Mouse (Mus musculus) mouse embryonic stem cell (cell line): ENCODE measurements around the gene Crip1.
"Not testable (repeated sequence)": the region's sequence is repeated elsewhere in the genome, so short reads cannot be mapped to it uniquely, and the experiment has no call there.

Experiments used
- in situ Hi-C, 2 experiments: fragments of 300-500 bp; cut with MboI; formaldehyde crosslinking; loops; 1 replicate in 1 of 2; 3 replicates in 1 of 2; pipeline ENCODE4 v1.14.3; 2019 to 2020; ENCODE audit warnings: low sequenced_read_pairs in 2 of 2, low pct_unique_long_range_greater_than_20kb in 1 of 2, mixed read lengths in 1 of 2; ENCODE audit not compliant: unreplicated experiment in 1 of 2

The Crip1 gene

GRCm38 (mm10) chr12:113156540-113156929 is 10.4 kb downstream of the Crip1 start:
- in situ Hi-C loops, result no loop called here

- in situ Hi-C loops, result no loop called here
Observed at GRCm38 (mm10) chr12:113157002-113157401, 10.9 kb downstream of the Crip1 start.

GRCm38 (mm10) chr12:113157521-113157920 is 11.4 kb downstream of the Crip1 start:
- in situ Hi-C loops, result no loop called here

GRCm38 (mm10) chr12:113157971-113158370 is 11.9 kb downstream of the Crip1 start:
- in situ Hi-C loops, result no loop called here

GRCm38 (mm10) chr12:113163561-113164006 is 17.5 kb downstream of the Crip1 start:
- in situ Hi-C loops, result no loop called here

GRCm38 (mm10) chr12:113168031-113168536 is 22.0 kb downstream of the Crip1 start:
- in situ Hi-C loops, result no loop called here

GRCm38 (mm10) chr12:113176960-113177725 is 31.0 kb downstream of the Crip1 start:
- in situ Hi-C loops, result no loop called here

GRCm38 (mm10) chr12:113181020-113181419 is 34.9 kb downstream of the Crip1 start:
- in situ Hi-C loops, result loop anchor here in 1 of 2 experiments (10.0 kb wide), 1 partner anchor 306 kb away; no protein-coding TSS in a partner anchor

GRCm38 (mm10) chr12:113184945-113185344 is 38.8 kb downstream of the Crip1 start:
- in situ Hi-C loops, result loop anchor here in 1 of 2 experiments (10.0 kb wide), 1 partner anchor 310 kb away; no protein-coding TSS in a partner anchor

- in situ Hi-C loops, result loop anchor here in 1 of 2 experiments (10.0 kb wide), 1 partner anchor 311 kb away; no protein-coding TSS in a partner anchor
Observed at GRCm38 (mm10) chr12:113185442-113186291, 39.6 kb downstream of the Crip1 start, which contains the start of gene Tmem121. Tmem121 (plus strand) TSS chr12:113185930.

- in situ Hi-C loops, result loop anchor here in 1 of 2 experiments (10.0 kb wide), 1 partner anchor 312 kb away; no protein-coding TSS in a partner anchor
Observed at GRCm38 (mm10) chr12:113186326-113187010, 40.4 kb downstream of the Crip1 start.

- in situ Hi-C loops, result loop anchor here in 1 of 2 experiments (10.0 kb wide), 1 partner anchor 312 kb away; no protein-coding TSS in a partner anchor
Observed at GRCm38 (mm10) chr12:113187011-113187375, 40.9 kb downstream of the Crip1 start.

- in situ Hi-C loops, result loop anchor here in 1 of 2 experiments (10.0 kb wide), 1 partner anchor 313 kb away; no protein-coding TSS in a partner anchor
Observed at GRCm38 (mm10) chr12:113187584-113188295, 41.6 kb downstream of the Crip1 start.

- in situ Hi-C loops, result loop anchor here in 1 of 2 experiments (10.0 kb wide), 1 partner anchor 314 kb away; no protein-coding TSS in a partner anchor
Observed at GRCm38 (mm10) chr12:113188349-113189055, 42.4 kb downstream of the Crip1 start.

- in situ Hi-C loops, result no loop called here
Observed at GRCm38 (mm10) chr12:113193423-113193822, 47.3 kb downstream of the Crip1 start.

- in situ Hi-C loops, result not testable (repeated sequence)
Observed at GRCm38 (mm10) chr12:113199132-113199531, 53.0 kb downstream of the Crip1 start.

GRCm38 (mm10) chr12:113201301-113201700 is 55.2 kb downstream of the Crip1 start:
- in situ Hi-C loops, result loop anchor here (25.0 kb wide), 4 partner anchors 386 to 936 kb away; no protein-coding TSS in a partner anchor
